ENCODE assay signal across 8 mouse cellular contexts in the genomic region with DNA sequence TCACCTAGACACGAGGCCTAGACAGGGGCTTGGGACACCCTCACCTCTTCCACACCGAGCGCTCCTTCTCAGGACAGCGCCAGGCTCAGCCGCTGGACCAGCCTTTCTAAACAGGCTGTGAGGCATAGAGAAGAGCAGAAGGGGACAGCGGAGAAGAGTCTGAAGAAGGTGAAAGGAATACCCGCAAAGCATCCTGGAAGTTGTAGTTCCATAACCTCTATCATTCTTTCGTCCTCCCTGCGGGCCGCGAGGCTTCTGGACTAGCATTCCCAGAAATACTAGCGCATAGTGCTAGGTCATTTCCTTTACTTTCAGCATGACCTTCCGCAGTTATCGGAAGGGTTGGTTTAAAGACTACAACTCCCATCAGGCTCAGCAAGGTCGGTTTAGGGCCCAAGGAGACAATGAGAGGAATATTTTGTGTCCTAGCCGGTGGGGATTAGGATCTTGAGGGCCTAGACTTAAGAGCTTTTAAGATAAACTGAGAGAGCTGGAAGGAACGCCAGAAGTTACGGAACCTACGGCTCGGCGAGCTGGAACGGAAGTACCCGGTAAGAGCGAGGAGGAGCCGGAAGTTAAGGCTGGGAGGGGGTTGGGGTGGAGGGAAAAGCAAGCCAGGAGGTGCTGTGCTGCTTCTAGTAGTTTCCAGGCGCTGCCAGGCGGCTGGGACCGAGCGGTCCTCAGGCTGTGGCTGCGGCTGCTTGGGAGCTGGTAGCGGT. TPM values are rescaled to one million over a fixed set of nuclear protein-coding genes. Genes with fewer than 3 reads are reported as not detected.
DNase-seq lines count a peak whose midpoint lies in the region; ATAC-seq and TF ChIP-seq lines count a peak whose summit lies in the region.

Gene Vipas39, minus strand, starts transcription at position 149 of the 719 bp plus-strand sequence.
Gene Ahsa1, plus strand, starts transcription at position 372 of the 719 bp plus-strand sequence.

- H3K9ac ChIP-seq in ES-E14 (ENCODE audit: insufficient read depth, low read depth, low read length, poor library complexity, severe bottlenecking) = peak within 1 kb of the TSS; percentile 94
- peak within 1 kb of the TSS; percentile 82 for H3K9ac ChIP-seq in forebrain, embryonic 14.5 days (ENCODE audit: low read length)
- H3K9ac ChIP-seq in neural tube, embryonic 15.5 days (replicated peaks) = peak within 1 kb of the TSS; percentile 90

- WGBS in forebrain, embryonic 14.5 days = under 1% methylated on average over 31 of the region's 31 CpGs
- WGBS in neural tube, embryonic 15.5 days = under 1% methylated on average over 31 of the region's 31 CpGs

- peak within 1 kb of the TSS; percentile 80 for H3K4me2 ChIP-seq in forebrain, embryonic 14.5 days (ENCODE audit: low read length)
- H3K4me2 ChIP-seq in neural tube, embryonic 15.5 days = peak within 1 kb of the TSS; percentile 77

- peaks cover 31% of the 10 kb centered on the region for H3K36me3 ChIP-seq in ES-E14 (ENCODE audit: control insufficient read depth, insufficient read depth, low read length, poor library complexity, severe bottlenecking)
- H3K36me3 ChIP-seq in forebrain, embryonic 14.5 days (ENCODE audit: control insufficient read depth, insufficient read depth, low read length) = peaks cover 46% of the 10 kb centered on the region
- H3K36me3 ChIP-seq in neural tube, embryonic 15.5 days = peaks cover 42% of the 10 kb centered on the region

- no peaks in the 10 kb centered on the region for H3K9me3 ChIP-seq in ES-E14 (ENCODE audit: control insufficient read depth, insufficient read depth, low read depth, low read length)
- H3K9me3 ChIP-seq in forebrain, embryonic 14.5 days (replicated peaks; ENCODE audit: control insufficient read depth, low read length) = no peaks in the 10 kb centered on the region
- H3K9me3 ChIP-seq in neural tube, embryonic 15.5 days (replicated peaks) = no peaks in the 10 kb centered on the region

- in situ Hi-C loops in ES-E14 (cut with MboI; ENCODE audit: low sequenced_read_pairs in 2 of 2, unreplicated experiment in 2 of 2) = no loop called here

- no peaks in the 10 kb centered on the region for H3K27me3 ChIP-seq in forebrain, embryonic 14.5 days (replicated peaks; ENCODE audit: control insufficient read depth, insufficient read depth, low read length)
- H3K27me3 ChIP-seq in neural tube, embryonic 15.5 days (replicated peaks) = no peaks in the 10 kb centered on the region

- intact Hi-C loops in heart, postnatal 14 days (cut with DNase I) = loop anchor here (5.0 kb wide), 3 partner anchors 66 to 151 kb away; partner anchors contain the start of genes Gstz1 and Pomt2

- peak; percentile 95 for DNase-seq in ES-E14 (ENCODE audit: low read depth, low spot score)
- DNase-seq in cerebellum, adult 11 months = peak; percentile 87
- peak; percentile 99 for DNase-seq in forebrain, embryonic 14.5 days (ENCODE audit: low spot score)
- DNase-seq in heart, postnatal 14 days = peak; percentile 78 to 83
- peak; percentile 94 for DNase-seq in layer of hippocampus, adult 11-12 months (ENCODE audit: low spot score)
- DNase-seq in lung, adult 18-20 months = peak; percentile 93 to 94
- peak; percentile 94 for DNase-seq in testis, postnatal 14 days (ENCODE audit: low spot score)

- peak; percentile 98 for ATAC-seq in forebrain, embryonic 14.5 days
- ATAC-seq in neural tube, embryonic 15.5 days (ENCODE audit: low FRiP score) = peak; percentile 98

- peaks cover 0 to 3% of the 10 kb centered on the region in 2 experiments; a peak in 1 of 4 replicates for H3K4me1 ChIP-seq in ES-E14 (ENCODE audit: control insufficient read depth in 2 of 2, insufficient read depth in 2 of 2, low read length in 2 of 2, poor library complexity in 1 of 2)
- H3K4me1 ChIP-seq in forebrain, embryonic 14.5 days (ENCODE audit: control insufficient read depth, insufficient read depth, low read length) = peaks cover 7% of the 10 kb centered on the region
- peaks cover 23% of the 10 kb centered on the region for H3K4me1 ChIP-seq in neural tube, embryonic 15.5 days

- H3K27ac ChIP-seq in ES-E14 (ENCODE audit: insufficient read depth, low read depth, low read length, poor library complexity, severe bottlenecking) = peak within 1 kb of the TSS; percentile 67
- peak within 1 kb of the TSS; percentile 80 for H3K27ac ChIP-seq in forebrain, embryonic 14.5 days (ENCODE audit: low read depth, low read length)
- peak within 1 kb of the TSS; percentile 92 for H3K27ac ChIP-seq in neural tube, embryonic 15.5 days (replicated peaks)

- H3K4me3 ChIP-seq in ES-E14 (ENCODE audit: insufficient read depth in 1 of 2, low read depth in 1 of 2, low read length in 2 of 2, poor library complexity in 1 of 2, severe bottlenecking in 1 of 2) = peak within 1 kb of the TSS; percentile 89 to 93
- H3K4me3 ChIP-seq in forebrain, embryonic 14.5 days (ENCODE audit: low read depth, low read length) = peak within 1 kb of the TSS; percentile 66
- peak within 1 kb of the TSS; percentile 93 for H3K4me3 ChIP-seq in neural tube, embryonic 15.5 days (replicated peaks)

TF ChIP-seq in ES-E14, 5 proteins besides CTCF, POLR2A, EP300 and RAD21:
- TF ChIP-seq ZNF384 (IDR thresholded peaks at IDR 0.05; ENCODE audit: low read depth, low read length) (no peak), MAFK (IDR thresholded peaks at IDR 0.05; ENCODE audit: insufficient read depth, low read depth, low read length) (peak; percentile 56; the same call in 1 of the 2 replicates), HCFC1 (IDR thresholded peaks at IDR 0.05; ENCODE audit: borderline replicate concordance, insufficient read depth, low read length) (peak; percentile 97), CHD2 (IDR thresholded peaks at IDR 0.05; ENCODE audit: low read depth, low read length) (no peak), ZC3H11A (IDR thresholded peaks at IDR 0.05; ENCODE audit: borderline replicate concordance, low read depth, low read length) (no peak)

RNA-seq across cellular contexts. Expression of gene Vipas39, which starts in this region (rescaled TPM):
- total RNA-seq in ES-E14 (2012; rRNA removed) = 29.8 and 36.3 TPM in 2 replicates
- 78.2 and 87.1 TPM in 2 replicates for polyA plus RNA-seq in forebrain, embryonic 14.5 days (2014; fragmentation: Nextera tagmentation; extraction: Ambion mirVana)
- 10 to 100 TPM; 28.9 to 29.8 TPM for total RNA-seq in heart, postnatal 14 days (2021)
- 49.3 and 51.2 TPM in 2 replicates for polyA plus RNA-seq in neural tube, embryonic 15.5 days (2015; fragmentation: Nextera tagmentation; extraction: Ambion mirVana)

RNA-seq across cellular contexts. Expression of gene Ahsa1, which starts in this region (rescaled TPM):
- total RNA-seq in ES-E14 (2012; rRNA removed) = 224 and 305 TPM in 2 replicates
- 179 and 202 TPM in 2 replicates for polyA plus RNA-seq in forebrain, embryonic 14.5 days (2014; fragmentation: Nextera tagmentation; extraction: Ambion mirVana)
- total RNA-seq in heart, postnatal 14 days (2021) = 100 to 1,000 TPM; 103 to 107 TPM
- 213 and 236 TPM in 2 replicates for polyA plus RNA-seq in neural tube, embryonic 15.5 days (2015; fragmentation: Nextera tagmentation; extraction: Ambion mirVana)

Comparison
In these comparisons a context has a peak if more than half of its experiments do, and no peak if none do; other contexts are left out.
1. Peak in every context shown above with its lines: DNase-seq, ATAC-seq, H3K4me3 ChIP-seq and H3K27ac ChIP-seq.